Mouse (Mus musculus): ENCODE measurements at regions not wholly inside any gene's neighbourhood (a gene's known extent, or its start where the extent isn't known, plus 50 kb on each side); places are given as distances from the start of the nearest gene placed in this dataset.

DNA sequence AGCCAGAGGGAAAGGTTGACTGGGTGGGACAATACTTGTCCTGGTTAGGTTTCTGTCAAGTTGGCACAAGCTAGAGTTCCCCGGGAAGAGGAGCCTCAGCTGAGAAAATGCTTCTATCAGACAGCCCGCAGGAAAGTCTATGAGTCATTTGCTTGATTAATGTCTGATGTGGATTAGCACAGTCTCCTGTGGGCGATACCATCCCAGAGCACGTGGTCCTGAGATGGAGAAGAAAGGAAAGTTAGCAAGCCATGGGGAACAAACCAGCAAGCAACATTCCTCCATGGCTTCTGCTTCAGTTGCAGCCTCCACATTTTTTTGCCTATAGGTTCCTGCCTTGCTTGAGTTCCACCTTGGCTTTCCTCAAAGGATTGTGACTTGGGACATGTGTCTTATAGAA is 121.8 kb downstream of the Rchy1 start:
- no peak for TF ChIP-seq CTCF (conservative IDR thresholded peaks at IDR 0.05; ENCODE audit: insufficient read depth, insufficient read length, low read depth, low read length)
- no peak for TF ChIP-seq POLR2A (IDR thresholded peaks at IDR 0.05; ENCODE audit: low read depth, low read length)
